ENCODE assay signal across 24 mouse cellular contexts in the genomic region with DNA sequence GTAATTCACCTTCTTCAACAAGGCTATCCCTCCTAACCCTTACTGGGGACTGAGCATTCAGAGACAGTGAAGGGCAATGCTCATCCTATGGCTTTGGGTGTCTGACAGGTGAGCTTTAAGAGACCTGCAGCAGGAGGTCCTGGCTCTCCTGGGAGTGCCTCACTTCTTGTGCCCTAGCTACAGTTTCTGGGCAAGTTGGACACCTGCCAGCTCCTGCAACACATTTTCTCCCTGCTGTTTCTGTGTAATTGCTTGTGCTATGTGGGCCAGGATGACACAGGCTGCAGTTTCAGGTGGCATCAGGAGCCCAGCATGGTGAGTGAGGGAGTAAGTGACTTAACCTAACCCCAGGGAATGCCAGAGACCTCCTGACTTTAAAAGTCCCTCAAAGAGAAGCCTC. TPM values are rescaled to one million over a fixed set of nuclear protein-coding genes. Genes with fewer than 3 reads are reported as not detected.
DNase-seq lines count a peak whose midpoint lies in the region; TF ChIP-seq lines count a peak whose summit lies in the region.
"Had no signal": no experiment of that assay in that cellular context is flagged by ENCODE, and none has a peak within 500 bp of the region (broad histone marks: within the 10 kb centered on the region; RNA-seq: fewer than 3 reads in every experiment).

No protein-coding gene starts in this region.

- no peak overlapping the region for H3K4me3 ChIP-seq in thymus, adult 2 months (ENCODE audit: control insufficient read depth, insufficient read depth, low read length)
- H3K4me3 ChIP-seq: hindbrain, embryonic 10.5 days; limb, embryonic 12.5 days; liver, embryonic 12.5 days; lung, embryonic 15.5 days; stomach, embryonic 15.5 days had no signal

- peaks cover 6% of the 10 kb centered on the region; the same call in 1 of the 2 replicates for H3K36me3 ChIP-seq in thymus, adult 2 months (ENCODE audit: control insufficient read depth, insufficient read depth, low read length)

- TF ChIP-seq CTCF in brain, embryonic 14.5 days (IDR thresholded peaks at IDR 0.05; ENCODE audit: borderline replicate concordance, extremely low read depth, insufficient read depth, insufficient read length), result no peak
- TF ChIP-seq CTCF in thymus, adult 2 months (IDR thresholded peaks at IDR 0.05; ENCODE audit: borderline replicate concordance, control insufficient read depth, extremely low read depth, insufficient read depth, low read length, poor library complexity), result no peak

- intact Hi-C loops in heart, postnatal 10 days (cut with DNase I), result no loop called here

- H3K4me1 ChIP-seq in thymus, adult 2 months (replicated peaks; ENCODE audit: control insufficient read depth, insufficient read depth, low read length), result no peaks in the 10 kb centered on the region
- H3K4me1 ChIP-seq: limb, embryonic 12.5 days; liver, embryonic 12.5 days; lung, embryonic 15.5 days; stomach, embryonic 15.5 days had no signal

- H3K27me3 ChIP-seq in thymus, adult 2 months (ENCODE audit: control insufficient read depth, insufficient read depth, low read length), result no peaks in the 10 kb centered on the region
- H3K27me3 ChIP-seq: limb, embryonic 12.5 days; liver, embryonic 12.5 days; lung, embryonic 15.5 days; stomach, embryonic 15.5 days had no signal

- H3K27ac ChIP-seq in thymus, adult 2 months (ENCODE audit: control insufficient read depth, insufficient read depth, low read length), result no peak overlapping the region
- H3K27ac ChIP-seq: hindbrain, embryonic 10.5 days; limb, embryonic 12.5 days; liver, embryonic 12.5 days; lung, embryonic 15.5 days; stomach, embryonic 15.5 days had no signal

- TF ChIP-seq POLR2A in brain, embryonic 14.5 days (IDR thresholded peaks at IDR 0.05; ENCODE audit: borderline replicate concordance, extremely low read depth, insufficient read depth, insufficient read length, poor library complexity, severe bottlenecking), result no peak
- TF ChIP-seq POLR2A in thymus, adult 2 months (IDR thresholded peaks at IDR 0.05; ENCODE audit: control insufficient read depth, extremely low read depth, insufficient read depth, low read length, poor library complexity), result no peak

- DNase-seq in heart, adult 11 months, result peak; percentile 80
- no peak for DNase-seq in heart, postnatal 10 days
- peak; percentile 23 for DNase-seq in A20 (ENCODE audit: low read depth, low spot score)
- DNase-seq in brain, embryonic 14.5 days (ENCODE audit: low read depth), result peak; percentile 48
- peak; percentile 89 for DNase-seq in cerebellum, adult 9-11 months
- no peak for DNase-seq in thymus, adult 2 months
- DNase-seq in spleen, adult 18-20 months, result no peak
- DNase-seq: adrenal gland, adult 2 months; B cell, adult 2 months; gastrocnemius, postnatal 36 days; kidney, adult 8-10 months; kidney, postnatal 25 days; layer of hippocampus, adult 9-11 months; lung, postnatal 4 days; thymus, adult 18-20 months had no signal

RNA-seq across cellular contexts. Expression of a gene that starts 45.3 kb away (rescaled TPM):
- not detected for total RNA-seq in heart, postnatal 10 days (2021)
- 0.12 TPM in 1 of 2 replicates, not detected in the other for polyA plus RNA-seq in brain, embryonic 14.5 days (2012; rRNA removed)
- not detected in 2 replicates for polyA plus RNA-seq in thymus, adult 2 months (2012; rRNA removed)
- total RNA-seq: adrenal gland, adult 2 months; gastrocnemius, postnatal 36 days; left cerebral cortex, adult 8-10 months had no signal
- polyA plus RNA-seq: heart, embryonic 16.5 days; intestine, embryonic 14.5 days; limb, embryonic 12.5 days; liver, embryonic 12.5 days; lung, embryonic 15.5 days; spleen, adult 2 months; stomach, embryonic 15.5 days had no signal

Comparison
In these comparisons a context has a peak if more than half of its experiments do, and no peak if none do; other contexts are left out.
1. DNase-seq: peak in heart, adult 11 months (single experiment), A20 (single experiment), brain, embryonic 14.5 days (single experiment) and cerebellum, adult 9-11 months (single experiment); none in heart, postnatal 10 days (0 of 2), thymus, adult 2 months (single experiment) and spleen, adult 18-20 months (0 of 2).